Comparison of ENCODE assay signal across 18 mouse cellular contexts in the genomic region with DNA sequence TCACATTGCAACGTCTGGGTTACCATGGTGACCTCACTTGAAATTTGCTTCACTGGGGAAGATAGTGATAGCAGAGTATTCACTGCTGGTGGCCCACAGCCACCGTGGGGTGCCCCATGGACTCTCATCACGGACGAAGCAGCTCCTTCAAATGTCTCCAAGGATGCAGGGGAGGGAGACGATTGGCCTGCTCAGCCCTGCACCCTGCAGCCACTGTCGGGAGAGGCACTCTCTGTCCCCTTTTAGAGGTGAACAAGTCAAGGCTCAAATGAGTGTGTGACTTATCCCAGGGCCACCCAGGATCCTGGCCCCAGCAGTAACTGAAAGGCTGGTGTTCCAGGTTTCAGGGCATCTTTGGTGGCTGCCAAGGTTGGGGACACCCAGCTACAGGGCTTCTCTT. TPM values are rescaled to one million over a fixed set of nuclear protein-coding genes. Genes with fewer than 3 reads are reported as not detected.
DNase-seq lines count a peak whose midpoint lies in the region; ATAC-seq and TF ChIP-seq lines count a peak whose summit lies in the region.
"Had no signal": no experiment of that assay in that cellular context is flagged by ENCODE, and none has a peak within 500 bp of the region (broad histone marks: within the 10 kb centered on the region; RNA-seq: fewer than 3 reads in every experiment).

No protein-coding gene starts in this region.

- no peaks in the 10 kb centered on the region for H3K4me1 ChIP-seq in hindbrain, postnatal 0 days (ENCODE audit: insufficient read depth, low read length)
- no peaks in the 10 kb centered on the region for H3K4me1 ChIP-seq in hindbrain, embryonic 13.5 days (replicated peaks)

- no peaks in the 10 kb centered on the region for H3K36me3 ChIP-seq in hindbrain, postnatal 0 days (ENCODE audit: insufficient read depth, low read length)
- no peaks in the 10 kb centered on the region for H3K36me3 ChIP-seq in hindbrain, embryonic 13.5 days
- H3K36me3 ChIP-seq: G1E had no signal

- no peak overlapping the region for H3K27ac ChIP-seq in hindbrain, postnatal 0 days
- no peak overlapping the region for H3K27ac ChIP-seq in hindbrain, embryonic 13.5 days

- 34% methylated on average over 6 of the region's 6 CpGs for WGBS in hindbrain, postnatal 0 days
- 50% methylated on average over 6 of the region's 6 CpGs for WGBS in hindbrain, embryonic 13.5 days

- no peaks in the 10 kb centered on the region for H3K27me3 ChIP-seq in hindbrain, postnatal 0 days (ENCODE audit: insufficient read depth, low read length)
- H3K27me3 ChIP-seq in hindbrain, embryonic 13.5 days = no peaks in the 10 kb centered on the region
- H3K27me3 ChIP-seq: CH12.LX, Patski had no signal

- DNase-seq in adrenal gland, postnatal 10 days = peak; percentile 2
- no peak for DNase-seq in adrenal gland, adult 8-10 months
- peak; percentile 31 for DNase-seq in hindbrain, postnatal 0 days (ENCODE audit: low spot score)
- DNase-seq: adrenal gland, adult 2 months; adrenal gland, postnatal 14 days; adrenal gland, postnatal 25 days; B cell, adult 2 months; cerebellum, adult 11 months; cerebellum, adult 11-12 months; cerebellum, adult 18-20 months; cerebellum, adult 2 months; cerebellum, adult 8-10 months had no signal

- ATAC-seq in hindbrain, postnatal 0 days = no peak; the same call in 1 of the 2 replicates
- no peak for ATAC-seq in hindbrain, embryonic 13.5 days (ENCODE audit: low FRiP score)
- ATAC-seq: activated CD4-positive, CD25-positive, alpha-beta regulatory T cell, adult 4 months; CD4-positive, CD25-positive, alpha-beta regulatory T cell, adult 4 months; Patski had no signal

- no peak overlapping the region for H3K9ac ChIP-seq in hindbrain, postnatal 0 days (replicated peaks; ENCODE audit: low read length)
- H3K9ac ChIP-seq in hindbrain, embryonic 13.5 days = no peak overlapping the region

- no peaks in the 10 kb centered on the region for H3K9me3 ChIP-seq in hindbrain, postnatal 0 days (ENCODE audit: low read length)
- no peaks in the 10 kb centered on the region for H3K9me3 ChIP-seq in hindbrain, embryonic 13.5 days
- H3K9me3 ChIP-seq: G1E had no signal

- H3K4me3 ChIP-seq in hindbrain, postnatal 0 days (ENCODE audit: low read length) = no peak overlapping the region
- no peak overlapping the region for H3K4me3 ChIP-seq in hindbrain, embryonic 13.5 days

- H3K4me2 ChIP-seq in hindbrain, postnatal 0 days (ENCODE audit: low read depth, low read length) = no peak overlapping the region
- H3K4me2 ChIP-seq in hindbrain, embryonic 13.5 days = no peak overlapping the region

- no peak for TF ChIP-seq CTCF in hindbrain, postnatal 0 days (IDR thresholded peaks at IDR 0.05; ENCODE audit: low read depth)

RNA-seq across cellular contexts. Expression of a gene that starts 23.9 kb away (rescaled TPM):
- 10 to 100 TPM; 37.3 to 48.9 TPM for total RNA-seq in adrenal gland, postnatal 10 days (2021)
- total RNA-seq in adrenal gland, adult 8-10 months (2022) = 10 to 100 TPM; 46.7 to 49.4 (median 48.4) TPM
- total RNA-seq in hindbrain, postnatal 0 days (2014; rRNA removed) = 2.6 and 3.1 TPM in 2 replicates
- 2.7 and 2.9 TPM in 2 replicates for polyA plus RNA-seq in hindbrain, postnatal 0 days (2015; fragmentation: Nextera tagmentation; extraction: Ambion mirVana)
- 2.9 and 4.1 TPM in 2 replicates for polyA plus RNA-seq in hindbrain, embryonic 13.5 days (2015; fragmentation: Nextera tagmentation; extraction: Ambion mirVana)
